Mouse (Mus musculus): ENCODE measurements around the gene Lamtor5. TPM values are rescaled to one million over a fixed set of nuclear protein-coding genes. Genes with fewer than 3 reads are reported as not detected.

Gene Lamtor5
- 203 and 216 TPM in 2 replicates for polyA plus RNA-seq (2015; fragmentation: Nextera tagmentation; extraction: Ambion mirVana)

GRCm38 (mm10) chr3:107278479-107279269 is at the start of gene Lamtor5:
Gene Lamtor5, plus strand, starts transcription at chr3:107278858.
- peak within 1 kb of the TSS; percentile 91 for H3K4me3 ChIP-seq (replicated peaks)
- peaks cover 17% of the 10 kb centered on the region for H3K4me1 ChIP-seq (replicated peaks)
- ATAC-seq: peak; percentile 93
- peak within 1 kb of the TSS; percentile 83 for H3K9ac ChIP-seq (replicated peaks)
- 3% methylated on average over 43 of the region's 43 CpGs for WGBS
- H3K4me2 ChIP-seq (replicated peaks): peak within 1 kb of the TSS; percentile 76
- H3K9me3 ChIP-seq: no peaks in the 10 kb centered on the region
- peaks cover 17% of the 10 kb centered on the region for H3K36me3 ChIP-seq
- H3K27me3 ChIP-seq: no peaks in the 10 kb centered on the region
- no peak within 1 kb of the TSS for H3K27ac ChIP-seq

GRCm38 (mm10) chr3:107229221-107229620 is 49.4 kb upstream of the Lamtor5 start:
- Histone ChIP-seq H3K4me1 (replicated peaks) (peaks cover 4% of the 10 kb centered on the region; the same call in 1 of the 2 replicates), H3K27me3 (no peaks in the 10 kb centered on the region), H3K9ac (replicated peaks) (no peak overlapping the region), H3K4me3 (replicated peaks) (no peak overlapping the region), H3K36me3 (no peaks in the 10 kb centered on the region), H3K9me3 (no peaks in the 10 kb centered on the region), H3K27ac (no peak overlapping the region), H3K4me2 (replicated peaks) (no peak overlapping the region)
- no peak for ATAC-seq
- 82% methylated on average over 5 of the region's 5 CpGs for WGBS

GRCm38 (mm10) chr3:107229822-107230221 is 48.8 kb upstream of the Lamtor5 start:
- H3K36me3 ChIP-seq: no peaks in the 10 kb centered on the region
- no peak overlapping the region for H3K4me2 ChIP-seq (replicated peaks)
- H3K4me1 ChIP-seq (replicated peaks): peaks cover 4% of the 10 kb centered on the region; the same call in 1 of the 2 replicates
- H3K4me3 ChIP-seq (replicated peaks): no peak overlapping the region
- WGBS: 83% methylated on average over 5 of the region's 5 CpGs
- no peak for ATAC-seq
- no peak overlapping the region for H3K9ac ChIP-seq (replicated peaks)
- H3K27me3 ChIP-seq: no peaks in the 10 kb centered on the region
- no peak overlapping the region for H3K27ac ChIP-seq
- H3K9me3 ChIP-seq: no peaks in the 10 kb centered on the region

- Histone ChIP-seq H3K27me3 (no peaks in the 10 kb centered on the region), H3K27ac (no peak within 1 kb of the TSS), H3K9me3 (no peaks in the 10 kb centered on the region), H3K9ac (replicated peaks) (no peak within 1 kb of the TSS), H3K36me3 (no peaks in the 10 kb centered on the region), H3K4me2 (replicated peaks) (no peak within 1 kb of the TSS), H3K4me3 (replicated peaks) (no peak within 1 kb of the TSS), H3K4me1 (replicated peaks) (peaks cover 4% of the 10 kb centered on the region; the same call in 1 of the 2 replicates)
- 64% methylated on average over 1 of the region's 1 CpGs for WGBS
- ATAC-seq: no peak
These were observed 48.1 kb upstream of the Lamtor5 start, which contains the start of gene A630076J17Rik for GRCm38 (mm10) chr3:107230527-107230926. Gene A630076J17Rik, plus strand, starts transcription at chr3:107230614.

- 65% methylated on average over 4 of the region's 4 CpGs for WGBS
- Histone ChIP-seq H3K9me3 (no peaks in the 10 kb centered on the region), H3K4me3 (replicated peaks) (no peak overlapping the region), H3K27ac (no peak overlapping the region), H3K36me3 (no peaks in the 10 kb centered on the region), H3K27me3 (no peaks in the 10 kb centered on the region), H3K4me2 (replicated peaks) (no peak overlapping the region), H3K4me1 (replicated peaks) (peaks cover 4% of the 10 kb centered on the region; the same call in 1 of the 2 replicates), H3K9ac (replicated peaks) (no peak overlapping the region)
- ATAC-seq: no peak
These were observed 47.5 kb upstream of the Lamtor5 start for GRCm38 (mm10) chr3:107231202-107231601.

GRCm38 (mm10) chr3:107233351-107233813 is 45.3 kb upstream of the Lamtor5 start:
- peak overlapping the region; percentile 51 for H3K9ac ChIP-seq (replicated peaks)
- no peaks in the 10 kb centered on the region for H3K27me3 ChIP-seq
- WGBS: 6% methylated on average over 11 of the region's 11 CpGs
- H3K4me1 ChIP-seq (replicated peaks): peaks cover 4% of the 10 kb centered on the region; the same call in 1 of the 2 replicates
- no peak overlapping the region for H3K4me2 ChIP-seq (replicated peaks)
- ATAC-seq: peak; percentile 62
- H3K27ac ChIP-seq: no peak overlapping the region
- H3K4me3 ChIP-seq (replicated peaks): no peak overlapping the region
- no peaks in the 10 kb centered on the region for H3K36me3 ChIP-seq
- H3K9me3 ChIP-seq: no peaks in the 10 kb centered on the region

- Histone ChIP-seq H3K9ac (replicated peaks) (no peak overlapping the region), H3K4me2 (replicated peaks) (no peak overlapping the region), H3K27me3 (no peaks in the 10 kb centered on the region), H3K9me3 (no peaks in the 10 kb centered on the region), H3K4me1 (replicated peaks) (peaks cover 4% of the 10 kb centered on the region; the same call in 1 of the 2 replicates), H3K27ac (no peak overlapping the region), H3K36me3 (no peaks in the 10 kb centered on the region), H3K4me3 (replicated peaks) (no peak overlapping the region)
- peak; percentile 59 for ATAC-seq
- WGBS: 26% methylated on average over 2 of the region's 2 CpGs
These were observed 44.7 kb upstream of the Lamtor5 start for GRCm38 (mm10) chr3:107233945-107234344.

GRCm38 (mm10) chr3:107238051-107238450 is 40.6 kb upstream of the Lamtor5 start:
- H3K9me3 ChIP-seq: no peaks in the 10 kb centered on the region
- no peak overlapping the region for H3K9ac ChIP-seq (replicated peaks)
- 0 out of 2 replicates have a peak, but pooled peaks cover 4% of the 10 kb centered on the region for H3K27me3 ChIP-seq
- peaks cover 11% of the 10 kb centered on the region for H3K4me1 ChIP-seq (replicated peaks)
- no peaks in the 10 kb centered on the region for H3K36me3 ChIP-seq
- H3K4me2 ChIP-seq (replicated peaks): no peak overlapping the region
- no peak for ATAC-seq
- H3K27ac ChIP-seq: no peak overlapping the region
- H3K4me3 ChIP-seq (replicated peaks): no peak overlapping the region
- WGBS: 76% methylated on average over 2 of the region's 2 CpGs

- no peak overlapping the region for H3K4me2 ChIP-seq (replicated peaks)
- 90% methylated on average over 8 of the region's 8 CpGs for WGBS
- no peak overlapping the region for H3K27ac ChIP-seq
- no peak for ATAC-seq
- H3K36me3 ChIP-seq: no peaks in the 10 kb centered on the region
- H3K9me3 ChIP-seq: no peaks in the 10 kb centered on the region
- no peak overlapping the region for H3K4me3 ChIP-seq (replicated peaks)
- H3K9ac ChIP-seq (replicated peaks): no peak overlapping the region
- 0 out of 2 replicates have a peak, but pooled peaks cover 4% of the 10 kb centered on the region for H3K27me3 ChIP-seq
- peaks cover 7% of the 10 kb centered on the region for H3K4me1 ChIP-seq (replicated peaks)
These were observed 40.1 kb upstream of the Lamtor5 start for GRCm38 (mm10) chr3:107238471-107238980.

GRCm38 (mm10) chr3:107239607-107240006 is 39.1 kb upstream of the Lamtor5 start, which contains the start of gene Prok1:
Gene Prok1, minus strand, starts transcription at chr3:107239707.
- Histone ChIP-seq H3K9ac (replicated peaks) (no peak within 1 kb of the TSS), H3K27ac (no peak within 1 kb of the TSS), H3K4me3 (replicated peaks) (no peak within 1 kb of the TSS), H3K9me3 (no peaks in the 10 kb centered on the region), H3K36me3 (no peaks in the 10 kb centered on the region), H3K4me2 (replicated peaks) (no peak within 1 kb of the TSS), H3K27me3 (0 out of 2 replicates have a peak, but pooled peaks cover 4% of the 10 kb centered on the region), H3K4me1 (replicated peaks) (peaks cover 7% of the 10 kb centered on the region)
- ATAC-seq: no peak
- 90% methylated on average over 9 of the region's 9 CpGs for WGBS

- Histone ChIP-seq H3K9ac (replicated peaks) (no peak overlapping the region), H3K4me3 (replicated peaks) (no peak overlapping the region), H3K4me1 (replicated peaks) (peaks cover 7% of the 10 kb centered on the region), H3K9me3 (no peaks in the 10 kb centered on the region), H3K36me3 (no peaks in the 10 kb centered on the region), H3K27ac (no peak overlapping the region), H3K4me2 (replicated peaks) (peak overlapping the region; percentile 17; the same call in 1 of the 2 replicates), H3K27me3 (0 out of 2 replicates have a peak, but pooled peaks cover 4% of the 10 kb centered on the region)
- WGBS: 29% methylated on average over 14 of the region's 14 CpGs
- peak; percentile 35; the same call in 1 of the 2 replicates for ATAC-seq
These were observed 37.1 kb upstream of the Lamtor5 start for GRCm38 (mm10) chr3:107241389-107242094.

Measured in midbrain, embryonic 13.5 days (tissue).